Mouse (Mus musculus): ENCODE measurements around the gene Tmem115.

Gene Tmem115

GRCm38 (mm10) chr9:107575579-107576356, 42.0 kb downstream of the Tmem115 start:
- no peak for DNase-seq

- no peak for DNase-seq
Observed at GRCm38 (mm10) chr9:107576357-107577107, 42.8 kb downstream of the Tmem115 start, which contains the start of gene Hyal1. Gene Hyal1, plus strand, starts transcription at chr9:107576927.

GRCm38 (mm10) chr9:107577871-107578270, 44.1 kb downstream of the Tmem115 start:
- DNase-seq = no peak

- DNase-seq = no peak
Observed at GRCm38 (mm10) chr9:107578587-107578986, 44.8 kb downstream of the Tmem115 start, which contains the start of gene Naa80. Gene Naa80, plus strand, starts transcription at chr9:107578887.

GRCm38 (mm10) chr9:107579023-107579900, 45.5 kb downstream of the Tmem115 start:
- DNase-seq = no peak

GRCm38 (mm10) chr9:107580501-107581317, 47.0 kb downstream of the Tmem115 start, which contains the start of gene Hyal3:
Gene Hyal3, plus strand, starts transcription at chr9:107580818.
- DNase-seq = peak; percentile 91

- no peak for DNase-seq
Observed at GRCm38 (mm10) chr9:107581584-107581983, 47.8 kb downstream of the Tmem115 start.

- no peak for DNase-seq
Observed at GRCm38 (mm10) chr9:107582509-107583062, 48.8 kb downstream of the Tmem115 start.

- no peak for DNase-seq
Observed at GRCm38 (mm10) chr9:107583174-107583573, 49.4 kb downstream of the Tmem115 start.

- peak; percentile 67 for DNase-seq
Observed at GRCm38 (mm10) chr9:107586504-107586903, 52.8 kb downstream of the Tmem115 start.

GRCm38 (mm10) chr9:107586974-107587832, 53.5 kb downstream of the Tmem115 start, which contains the start of gene Ifrd2:
Gene Ifrd2, plus strand, starts transcription at chr9:107587642.
- DNase-seq = peak; percentile 99

GRCm38 (mm10) chr9:107587833-107588639, 54.3 kb downstream of the Tmem115 start:
- DNase-seq = no peak
